Mouse (Mus musculus) layer of hippocampus, adult 8-10 months (tissue): ENCODE measurements around the gene Klhl21. TPM values are rescaled to one million over a fixed set of nuclear protein-coding genes. Genes with fewer than 3 reads are reported as not detected.
A peak's percentile ranks its signal among the peaks of the same experiment; 100 is the strongest.

ENCODE experiments used
- DNase-seq, 2 experiments: peaks; one replicate each; pipeline ENCODE4 v3.0.0; 2022; ENCODE audit warnings: low spot score in 2 of 2
- total RNA-seq, 4 experiments: library from RNA; stranded (reverse); gene quantifications; 2 replicates each; pipeline ENCODE4 v1.2.4; 2022

Gene Klhl21
- 10 to 100 TPM; 19.3 to 24.2 (median 22.0) TPM for total RNA-seq

DNA sequence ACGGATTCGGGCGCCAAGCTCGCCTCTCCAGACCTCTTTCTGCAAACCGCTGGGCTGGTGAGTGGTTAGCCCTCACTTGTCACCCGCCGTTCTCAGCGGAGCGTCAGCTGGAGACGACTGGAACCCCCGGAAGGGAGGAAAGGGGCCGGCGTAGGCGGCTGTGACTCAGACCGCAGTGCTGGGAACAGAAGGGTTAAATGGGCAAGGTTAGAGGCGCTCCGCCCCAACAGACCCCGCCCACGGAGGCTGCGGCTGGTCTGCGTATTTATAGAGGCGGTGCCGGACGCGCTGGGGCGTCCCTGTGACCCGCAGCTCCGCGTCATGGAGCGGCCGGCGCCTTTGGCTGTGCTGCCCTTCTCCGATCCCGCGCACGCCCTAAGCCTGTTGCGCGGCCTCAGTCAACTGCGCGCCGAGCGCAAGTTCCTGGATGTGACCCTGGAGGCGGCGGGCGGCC, at the start of gene Klhl21:
Klhl21 (plus strand) TSS at position 182 of the 454 bp plus-strand sequence.
- DNase-seq = peak; percentile 91

DNA sequence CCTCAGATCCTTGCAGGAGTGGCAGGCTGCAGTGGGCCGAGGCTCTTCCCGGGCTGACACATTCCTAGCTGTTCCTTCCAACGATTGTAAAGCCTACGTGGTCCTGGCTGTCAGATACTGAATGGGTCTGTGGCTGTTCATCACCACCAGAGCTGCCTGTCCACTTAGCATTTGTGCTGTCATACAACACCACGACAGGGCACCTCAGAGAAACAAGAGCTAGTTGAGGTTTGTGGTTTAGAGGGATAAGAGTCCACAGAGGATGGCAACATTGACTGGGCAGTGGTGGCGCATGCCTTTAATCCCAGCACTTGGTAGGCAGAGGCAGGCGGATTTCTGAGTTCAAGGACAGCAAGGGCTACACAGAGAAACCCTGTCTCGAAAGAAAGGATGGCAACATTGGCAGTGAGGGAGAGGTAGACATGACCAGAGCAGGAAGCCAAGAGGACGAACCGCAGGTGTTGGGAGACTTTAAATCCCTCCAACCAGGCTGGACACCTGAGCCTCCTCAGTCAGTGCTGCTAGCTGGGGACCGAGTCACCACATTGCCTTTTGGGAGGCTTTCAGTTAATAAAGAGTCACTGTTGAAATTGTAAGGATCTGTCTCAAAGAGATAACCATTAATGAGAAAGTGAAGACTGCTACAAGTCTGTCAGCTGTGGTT, 48.6 kb upstream of the Klhl21 start:
- no peak for DNase-seq

DNA sequence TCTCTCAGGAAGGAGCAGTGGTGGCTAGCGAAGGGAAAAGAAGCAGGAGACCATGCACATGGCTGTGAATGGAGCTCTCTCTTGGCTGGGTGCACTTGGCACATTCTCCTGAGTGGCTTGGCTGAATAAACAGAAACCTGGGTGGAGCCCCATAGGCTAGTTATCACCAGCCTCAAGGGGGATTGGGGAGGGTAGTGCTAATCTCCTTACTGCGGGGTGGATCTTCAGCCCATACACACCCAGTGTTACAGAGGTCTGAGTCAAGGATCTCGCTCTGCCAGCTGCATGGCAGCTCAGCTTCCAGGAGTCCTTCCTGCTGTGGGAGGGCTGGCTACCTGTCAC, 48.1 kb upstream of the Klhl21 start:
- DNase-seq = no peak

DNA sequence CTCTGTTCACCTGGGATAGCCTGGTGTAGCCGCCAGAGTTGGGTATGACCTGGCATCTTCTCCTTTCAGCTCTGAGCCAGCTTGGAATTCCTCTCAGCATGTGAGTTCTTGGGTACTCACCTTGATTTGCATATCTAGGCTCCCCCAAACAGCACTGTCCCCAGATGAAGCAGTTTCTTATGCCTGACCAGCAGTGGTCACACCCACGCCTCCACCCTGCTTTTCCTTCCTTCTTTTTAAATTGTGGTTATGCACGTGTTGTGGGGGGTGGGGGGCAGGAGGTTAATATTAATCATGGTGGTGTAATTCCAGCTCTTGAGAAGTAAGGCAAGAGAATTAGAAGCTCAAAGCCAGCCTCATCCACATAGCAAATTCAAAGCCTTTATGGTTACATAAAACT, 45.8 kb upstream of the Klhl21 start:
- no peak for DNase-seq

DNA sequence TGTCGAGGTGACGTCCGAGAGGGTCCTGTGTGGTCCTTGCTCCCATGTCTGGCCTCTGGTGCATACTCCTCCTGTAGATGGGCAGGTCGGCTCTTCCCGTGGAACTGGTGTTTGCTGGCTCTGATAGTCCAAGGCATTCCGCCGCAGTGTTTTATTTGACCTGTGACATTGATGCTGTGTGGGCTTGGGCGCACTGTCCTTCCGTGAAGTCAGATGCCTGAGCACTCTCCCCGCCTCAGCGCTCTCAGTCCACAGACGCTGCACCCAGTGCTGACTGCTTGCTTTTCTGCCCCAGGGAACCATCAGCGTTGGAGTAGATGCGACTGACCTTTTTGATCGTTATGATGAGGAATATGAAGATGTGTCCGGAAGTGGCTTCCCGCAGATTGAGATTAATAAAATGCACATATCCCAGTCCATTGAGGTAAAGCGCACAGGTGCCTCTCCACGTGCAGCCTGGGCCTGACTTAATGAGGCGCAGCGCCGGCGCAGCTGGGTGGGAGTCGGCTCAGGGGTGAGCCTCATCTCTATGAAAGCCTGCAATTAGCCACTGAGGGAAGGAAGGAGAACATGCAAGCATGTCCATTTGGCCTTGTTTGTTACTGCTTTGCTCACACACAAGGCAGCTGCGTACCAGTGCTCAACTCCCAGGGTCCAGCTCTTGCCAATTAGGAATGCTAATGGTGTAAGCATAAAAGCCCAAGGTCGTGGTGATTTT, 40.2 kb upstream of the Klhl21 start:
- no peak for DNase-seq

DNA sequence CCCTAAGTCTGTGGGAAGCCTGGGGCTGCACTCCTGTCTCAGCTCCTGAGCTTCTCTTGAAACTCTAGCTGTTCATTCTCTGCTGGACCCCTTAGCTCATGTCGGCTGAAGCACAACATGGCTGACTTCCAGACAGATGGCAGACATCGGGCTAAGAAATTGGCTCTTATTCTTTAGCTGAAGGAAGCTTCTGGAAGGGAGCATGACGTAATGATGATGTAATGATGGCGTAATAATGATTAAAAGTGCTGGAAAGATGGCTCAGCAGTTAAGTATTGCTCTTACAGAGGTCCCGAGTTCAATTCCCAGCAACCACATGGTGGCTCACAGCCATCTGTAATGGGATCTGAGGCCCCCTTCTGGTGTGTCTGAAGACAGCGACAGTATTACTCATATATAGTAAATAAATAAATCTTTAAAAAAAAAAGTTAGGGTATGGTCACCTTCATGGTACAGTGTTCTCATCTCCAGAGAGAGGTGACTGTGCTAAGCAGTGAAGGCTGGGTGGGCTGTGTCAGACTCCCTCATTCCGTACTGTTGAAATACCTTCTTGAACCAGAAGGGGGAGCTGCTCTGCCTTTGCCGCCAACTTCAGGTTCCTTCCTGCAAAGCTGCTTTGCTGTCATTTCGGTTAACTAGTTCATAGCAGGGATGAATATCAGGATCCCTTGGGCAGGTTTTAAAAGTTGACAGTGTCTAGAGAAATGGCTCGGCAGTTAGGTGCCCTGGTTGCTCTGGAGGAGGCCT, 36.2 kb upstream of the Klhl21 start:
- no peak for DNase-seq

DNA sequence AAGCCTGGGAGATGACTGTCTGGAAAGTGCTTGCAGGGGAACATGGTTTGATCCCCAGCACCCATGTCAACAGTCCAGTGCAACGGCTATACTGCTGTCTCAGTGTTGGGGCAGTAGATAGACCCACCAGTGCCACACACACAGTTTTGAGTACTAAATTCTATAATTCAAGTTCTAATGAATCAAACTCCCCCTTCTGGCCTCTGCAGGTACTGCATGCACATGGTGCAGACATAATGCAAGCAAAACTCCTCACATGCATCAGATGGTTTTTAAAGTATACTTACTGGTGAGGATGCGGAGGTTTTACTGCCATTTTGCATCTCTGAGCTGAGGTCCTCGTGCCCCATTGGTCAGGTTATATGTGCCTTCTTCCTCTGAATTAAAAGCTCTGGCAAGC, 33.2 kb upstream of the Klhl21 start:
- no peak for DNase-seq

DNA sequence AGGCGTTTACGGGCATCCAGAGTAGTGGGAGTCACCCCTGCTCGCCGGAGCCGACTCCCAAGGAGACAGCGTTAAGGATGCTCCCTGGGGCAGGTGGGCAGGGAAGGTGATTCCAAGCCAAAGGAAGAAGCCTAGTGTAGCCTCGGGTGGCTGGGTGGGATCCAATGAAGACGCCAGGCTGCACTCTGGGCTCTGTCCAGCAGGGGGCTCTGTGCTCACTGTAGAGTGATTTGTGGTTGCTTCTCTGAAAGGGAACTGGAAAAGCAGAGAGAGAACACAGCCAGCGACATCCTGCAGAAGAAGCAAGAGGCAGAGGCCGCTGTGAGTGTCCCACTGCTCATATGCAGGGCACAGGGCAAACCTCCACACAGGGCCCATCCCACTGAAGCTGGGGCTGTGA, 30.9 kb upstream of the Klhl21 start:
- peak; percentile 79 to 91 for DNase-seq

DNA sequence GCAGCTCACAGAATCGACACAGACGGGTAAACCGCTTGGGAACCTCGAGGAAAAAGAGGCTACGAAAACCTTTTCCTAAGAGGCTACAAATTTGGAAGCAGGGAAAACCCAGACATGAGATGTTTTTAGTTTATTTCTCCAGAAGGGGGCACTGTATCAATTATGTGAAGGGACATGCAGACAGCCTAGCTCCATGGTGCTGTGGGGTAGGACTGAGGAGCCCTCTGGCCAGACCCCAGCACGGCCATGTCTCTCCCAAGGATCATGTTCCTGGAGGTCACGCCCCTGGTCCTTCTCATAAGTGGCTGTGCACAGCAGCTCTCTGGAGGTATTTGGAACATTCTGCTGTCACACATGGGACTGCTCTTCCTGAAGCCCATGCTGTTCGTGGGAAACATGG, 27.9 kb upstream of the Klhl21 start:
- no peak for DNase-seq

DNA sequence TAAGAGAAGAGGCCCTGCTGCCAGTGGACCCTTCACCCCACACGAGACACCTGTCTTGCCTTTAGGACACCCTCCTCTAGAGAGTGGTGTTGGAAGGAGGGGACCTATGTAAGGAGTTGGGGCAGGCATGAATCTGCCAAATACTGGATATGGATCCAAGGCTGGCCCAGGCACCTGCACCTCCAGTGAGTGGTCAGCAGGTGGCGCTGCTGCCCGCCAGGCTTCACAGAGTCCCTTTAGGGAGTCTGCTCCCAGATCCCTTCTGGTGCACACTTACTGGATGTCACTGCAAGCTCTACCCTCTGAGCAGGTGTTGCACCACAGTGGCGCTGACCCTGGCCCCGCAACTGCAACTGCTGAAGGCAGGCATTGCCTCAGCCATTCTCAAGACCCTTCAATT, 27.2 kb upstream of the Klhl21 start:
- DNase-seq = peak; percentile 77 to 90

DNA sequence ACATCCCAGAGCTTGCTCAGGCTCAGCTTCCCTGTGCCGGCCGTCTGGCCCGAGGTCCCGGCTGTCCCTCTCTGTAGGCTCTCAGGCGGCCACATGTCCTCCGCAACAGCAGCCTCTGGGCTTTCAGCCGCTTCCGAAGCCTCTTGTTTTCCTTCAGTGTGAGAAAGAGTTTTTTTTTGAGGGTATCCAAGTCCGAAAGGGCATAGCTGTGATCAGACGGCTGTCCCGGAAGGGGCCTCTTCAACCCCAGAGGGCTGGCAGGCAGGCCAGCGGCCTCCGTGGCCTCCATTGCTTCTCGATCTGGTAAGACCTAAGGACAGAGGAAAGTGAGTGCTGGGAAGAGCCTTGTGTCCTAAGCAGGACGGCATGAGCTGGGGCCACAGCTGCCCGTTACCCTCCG, 25.6 kb upstream of the Klhl21 start:
- DNase-seq = peak in 1 of 2 experiments; percentile 2

DNA sequence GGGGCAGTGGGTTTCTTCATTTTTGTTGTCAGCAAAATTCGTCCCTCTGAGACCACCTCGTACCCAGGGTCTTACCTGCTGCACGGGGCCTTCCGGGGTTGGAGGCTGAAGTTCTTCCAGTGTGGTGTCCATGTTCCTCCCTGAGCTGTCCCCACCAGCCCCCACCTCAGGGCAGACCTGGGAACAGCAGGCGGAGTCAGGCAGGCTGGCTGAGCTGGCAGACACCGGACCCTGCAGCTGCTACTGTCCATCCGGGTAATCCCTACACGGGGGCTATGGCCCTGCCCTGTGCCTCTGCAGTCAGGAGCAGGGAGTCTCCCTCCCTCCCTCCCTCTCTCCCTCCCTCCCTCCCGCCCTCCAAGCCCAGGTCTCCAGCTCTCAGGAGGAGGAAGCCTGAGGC, 25.0 kb upstream of the Klhl21 start:
- DNase-seq = no peak

DNA sequence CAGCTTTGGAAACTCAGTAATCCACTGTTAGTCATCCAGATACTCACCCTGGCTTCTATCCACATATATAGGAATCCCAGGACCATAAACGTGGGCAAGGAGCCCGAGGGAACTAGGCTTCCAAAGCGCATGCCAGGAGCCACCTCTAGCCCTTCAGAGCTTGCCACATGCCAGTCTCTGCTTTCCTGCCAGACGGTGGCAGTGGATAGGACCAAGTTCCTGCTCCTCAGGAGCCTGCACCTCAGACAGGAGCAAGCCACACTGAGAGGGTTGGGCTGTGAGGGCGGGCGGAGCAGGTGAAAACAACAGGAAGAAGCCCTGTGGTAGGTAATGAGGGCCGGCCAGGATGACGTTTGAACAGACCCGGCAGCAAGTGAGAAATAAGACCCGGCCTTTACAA, 22.7 kb upstream of the Klhl21 start:
- DNase-seq = no peak

DNA sequence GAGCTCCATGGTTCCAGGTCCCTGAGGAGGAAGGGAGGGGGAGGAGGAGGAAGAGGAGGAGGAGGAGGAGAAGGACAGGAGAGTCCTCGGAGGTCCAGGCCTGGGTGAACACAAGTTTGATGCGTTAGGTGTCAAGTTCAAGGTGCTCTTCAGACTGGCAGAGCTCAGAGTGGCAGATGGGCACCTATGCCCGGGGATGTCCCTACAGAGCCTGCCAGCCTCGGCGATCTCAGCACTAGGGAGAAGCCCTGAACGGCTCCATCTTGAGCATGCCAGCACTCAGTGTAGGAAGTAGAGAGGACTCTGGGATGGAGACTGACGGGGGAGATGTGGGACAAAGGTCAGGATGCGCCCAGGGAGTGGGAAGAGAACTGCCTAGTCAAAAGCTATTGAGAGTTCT, 22.0 kb upstream of the Klhl21 start:
- DNase-seq = no peak

DNA sequence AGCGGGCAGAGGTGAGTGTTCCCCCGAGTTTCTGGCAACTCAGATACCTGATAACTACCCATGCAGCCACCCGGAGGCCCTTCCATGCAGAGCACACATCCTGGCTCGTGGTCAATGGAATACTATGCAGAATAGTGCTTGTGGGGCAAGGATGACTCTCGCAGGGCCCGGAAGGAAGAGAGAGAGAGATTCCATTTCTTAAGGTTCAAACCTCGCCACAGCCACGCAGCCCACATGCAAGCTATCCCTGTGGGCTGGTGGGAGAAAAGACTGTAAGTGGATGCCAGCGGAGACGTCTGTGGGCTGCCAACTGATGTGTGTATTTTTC, 20.6 kb upstream of the Klhl21 start:
- DNase-seq = no peak

DNA sequence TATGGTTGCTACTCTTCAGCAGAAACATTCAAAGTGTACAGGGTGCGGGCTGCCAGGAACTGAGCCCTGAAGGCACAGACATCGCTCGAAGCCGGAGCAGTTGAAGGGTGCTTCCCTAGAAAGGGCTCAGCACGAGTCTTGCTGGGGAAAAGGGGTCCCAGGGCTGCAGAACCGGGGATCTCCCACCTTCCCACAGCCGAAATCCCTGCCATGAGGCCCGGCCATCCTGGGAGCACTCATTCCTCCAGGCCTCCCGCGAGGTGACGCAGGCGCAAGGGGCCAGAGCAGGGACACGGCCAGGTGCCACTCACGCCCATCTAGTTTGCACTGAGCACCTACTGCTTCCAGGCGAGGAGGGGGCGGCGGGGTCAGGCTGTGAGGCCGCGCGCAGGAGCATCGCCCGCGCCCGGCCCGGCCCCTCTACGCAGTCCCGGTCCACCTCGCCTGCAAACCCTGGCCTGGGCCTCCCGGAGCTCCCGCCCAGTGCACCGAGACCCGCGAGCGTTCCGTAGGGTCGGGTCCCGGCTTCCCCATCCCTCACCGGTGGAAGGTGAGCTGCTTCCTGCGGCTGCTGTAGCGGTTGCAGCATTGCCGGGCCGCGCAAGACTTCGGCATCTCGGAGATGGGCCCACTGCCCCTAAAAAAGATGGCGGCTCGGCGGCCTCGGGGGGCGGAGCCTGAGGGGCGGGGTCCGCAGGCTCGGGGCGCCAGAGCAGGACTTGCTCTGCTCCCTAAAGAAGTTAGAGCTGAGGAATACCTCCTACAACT, 20.1 kb upstream of the Klhl21 start, which contains the start of gene Thap3:
Thap3 (minus strand) TSS at position 656 of the 768 bp plus-strand sequence.
- DNase-seq = peak in 1 of 2 experiments; percentile 72

DNA sequence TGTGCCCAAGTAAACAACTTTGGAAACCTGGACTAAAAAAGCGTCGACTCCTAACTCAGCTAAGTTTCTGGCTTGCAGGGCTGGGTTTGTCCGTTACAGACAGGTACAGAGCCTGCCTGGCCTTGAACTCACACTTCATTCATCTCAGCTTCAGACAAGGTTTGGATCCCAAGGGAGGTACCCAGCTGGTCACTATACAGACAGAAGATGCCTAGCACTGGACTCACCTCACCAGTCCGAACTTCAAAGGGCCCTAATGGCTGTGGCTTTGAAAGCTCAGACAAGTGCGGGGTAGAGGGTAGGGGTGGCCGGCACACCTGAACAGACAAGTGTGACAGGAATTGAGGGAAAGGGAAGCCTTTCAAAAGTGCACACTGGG, 19.5 kb upstream of the Klhl21 start:
- DNase-seq = no peak

DNA sequence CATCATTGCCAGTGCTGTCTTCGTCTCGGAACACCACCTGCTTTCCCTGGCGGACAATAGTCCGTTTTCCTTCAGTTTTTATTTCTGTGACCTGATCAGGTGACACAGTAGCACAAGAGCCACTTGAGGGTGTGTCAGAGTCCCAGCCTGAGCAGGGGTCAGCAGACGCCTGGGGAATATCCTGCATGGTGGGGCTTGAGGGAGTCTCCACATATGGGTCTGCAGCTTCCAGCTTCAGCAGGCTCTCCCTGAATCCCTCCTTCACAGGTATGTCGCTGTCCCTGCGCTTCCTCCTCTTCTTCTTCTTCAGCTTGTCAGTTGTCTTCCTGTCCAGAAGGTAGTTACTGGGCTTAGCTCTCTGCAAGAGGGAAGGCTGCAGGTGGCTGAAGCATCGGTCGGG, 16.5 kb upstream of the Klhl21 start:
- no peak for DNase-seq

DNA sequence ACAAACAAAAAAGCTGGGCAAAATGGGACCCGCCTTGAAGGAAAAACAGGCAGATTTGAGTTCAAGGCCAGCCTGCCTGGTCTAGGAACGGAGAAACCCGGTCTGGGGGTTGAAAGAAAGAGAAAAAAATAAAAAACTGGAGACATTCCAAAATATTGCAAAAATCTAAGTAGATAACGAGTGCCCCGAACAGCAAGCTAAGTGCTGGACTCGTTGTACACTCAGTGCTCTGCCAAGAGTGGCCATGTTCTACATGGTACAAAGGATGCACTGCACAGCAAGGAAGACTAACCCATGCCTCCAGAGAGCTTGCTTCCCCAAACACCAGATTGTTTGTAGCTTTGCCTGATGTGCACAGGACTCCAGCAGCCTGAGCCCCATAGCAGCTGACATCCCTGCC, 15.6 kb upstream of the Klhl21 start:
- DNase-seq = no peak

DNA sequence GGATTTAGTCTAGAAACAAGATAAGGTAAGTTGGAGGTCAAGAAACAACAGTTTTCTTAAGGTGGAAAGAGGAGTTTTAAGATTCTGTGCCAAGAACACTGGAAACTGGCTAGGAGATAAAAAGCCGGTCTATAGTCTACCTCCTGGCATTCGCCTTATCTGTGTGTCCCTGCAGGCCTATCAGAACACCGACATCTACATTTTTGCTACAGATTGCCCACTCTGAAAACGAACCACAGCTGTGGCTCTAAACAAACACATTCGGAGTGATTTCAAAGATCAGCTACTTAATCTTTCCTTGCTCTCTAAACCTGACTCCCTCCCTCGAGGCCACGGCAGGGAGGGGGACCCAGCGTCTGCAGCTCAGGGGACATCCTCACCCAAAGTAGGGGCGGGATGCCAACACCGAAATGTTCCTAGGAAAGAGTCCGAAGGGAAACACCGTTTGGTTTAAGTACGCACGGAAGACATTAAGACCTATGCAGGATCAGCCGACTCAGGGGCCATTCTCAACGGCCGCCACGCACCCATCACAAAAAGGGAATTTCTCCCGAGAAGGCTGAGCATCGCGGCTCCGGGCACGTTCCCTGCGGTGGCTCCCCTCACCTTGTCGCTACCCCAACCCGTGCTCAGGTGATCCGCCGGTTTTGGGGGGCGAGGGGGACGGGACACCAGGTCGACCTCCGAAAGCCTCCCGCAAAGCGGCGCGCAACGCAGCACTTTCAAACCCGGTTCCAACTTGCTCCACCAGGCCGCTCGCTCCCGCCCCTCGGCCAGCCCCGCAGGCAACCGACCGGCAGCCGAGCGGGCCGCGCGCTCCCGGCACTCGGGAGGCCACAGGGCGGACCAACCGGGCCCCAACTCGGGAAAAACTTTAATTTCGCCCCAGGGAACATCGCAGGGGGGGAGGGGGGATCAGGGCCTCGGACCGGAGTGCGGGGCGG, 14.1 kb upstream of the Klhl21 start:
- no peak for DNase-seq
